Mouse (Mus musculus) liver, embryonic 14.5 days (tissue): Measurements from ENCODE around the gene Ptprr. TPM values are rescaled to one million over a fixed set of nuclear protein-coding genes. Genes with fewer than 3 reads are reported as not detected.

Experiments used
- ATAC-seq: fragments of 200-750 bp; cut with Nextera tagmentation; 2 replicates; pipeline ENCODE4 v1.8.0; 2017; ENCODE audit warnings: moderate number of reproducible peaks, mild to moderate bottlenecking, moderate library complexity; ENCODE audit not compliant: insufficient read depth
- DNase-seq, 3 experiments: peaks; one replicate each; pipeline ENCODE4 v3.0.0-alpha.2; 2012 to 2013; ENCODE audit warnings: low read depth in 3 of 3, low spot score in 3 of 3
- H3K27ac ChIP-seq: fragments of 300-500 bp; sonication (generic); 2 replicates; pipeline ENCODE4 v1.5.1; 2014; ENCODE audit warnings: moderate library complexity, mild to moderate bottlenecking, control low read depth, inconsistent platforms
- H3K27me3 ChIP-seq: fragments of 300-500 bp; sonication (generic); 2 replicates; pipeline ENCODE4 v1.6.1; 2014; ENCODE audit warnings: mild to moderate bottlenecking, low read length, moderate library complexity; ENCODE audit not compliant: control insufficient read depth, insufficient read depth
- H3K36me3 ChIP-seq: fragments of 300-500 bp; sonication (generic); replicated peaks from 2 replicates; pipeline ENCODE4 v1.6.1; 2014; ENCODE audit warnings: low read depth; ENCODE audit not compliant: control insufficient read depth, insufficient read depth
- H3K4me1 ChIP-seq, 2 experiments: fragments of 200-500 bp in 1 of 2; fragments of 300-500 bp in 1 of 2; sonication (generic) in 1 of 2; replicated peaks; 2 replicates each; pipeline ENCODE4 v1.6.1; 2012 to 2014; ENCODE audit warnings: antibody characterized with exemption in 1 of 2, inconsistent platforms in 1 of 2, low read length in 1 of 2; ENCODE audit not compliant: control insufficient read depth in 2 of 2, insufficient read depth in 2 of 2
- H3K4me2 ChIP-seq: fragments of 300-500 bp; sonication (generic); 2 replicates; pipeline ENCODE4 v1.6.1; 2014; ENCODE audit warnings: low read depth, mild to moderate bottlenecking, control low read depth, moderate library complexity
- H3K4me3 ChIP-seq, 2 experiments: fragments of 200-500 bp in 1 of 2; fragments of 300-500 bp in 1 of 2; sonication (generic) in 1 of 2; 2 replicates each; pipeline ENCODE4 v1.5.1; 2012 to 2014; ENCODE audit warnings: low read depth in 2 of 2, low read length in 2 of 2, mild to moderate bottlenecking in 2 of 2, control low read depth in 1 of 2, inconsistent platforms in 1 of 2, moderate library complexity in 1 of 2; ENCODE audit not compliant: insufficient read depth in 1 of 2
- H3K9ac ChIP-seq: fragments of 300-500 bp; sonication (generic); replicated peaks from 2 replicates; pipeline ENCODE4 v1.6.1; 2014; ENCODE audit warnings: mild to moderate bottlenecking, control low read depth, moderate library complexity
- H3K9me3 ChIP-seq: fragments of 300-500 bp; sonication (generic); 2 replicates; pipeline ENCODE4 v1.6.1; 2016; ENCODE audit warnings: low read length, mixed read lengths; ENCODE audit not compliant: control insufficient read depth
- CTCF ChIP-seq: IDR thresholded peaks from 2 replicates; pipeline ENCODE4 v1.5.1; 2016; ENCODE audit warnings: antibody characterized with exemption, low read depth, control low read depth
- EP300 ChIP-seq: IDR thresholded peaks from 2 replicates; pipeline ENCODE4 v1.6.1; 2016; ENCODE audit warnings: antibody characterized with exemption, low read depth
- WGBS: fragments of 180-500 bp; shearing (Covaris S2); extraction: QIAGEN DNeasy Blood & Tissue Kit; methylation state at CpG from one replicate; pipeline ENCODE4 v1.1.7; 2014; ENCODE audit not compliant: insufficient replicate concordance; 5-methylcytosine and 5-hydroxymethylcytosine counted together
- polyA plus RNA-seq, 2 experiments: library from polyadenylated mRNA; depleted of rRNA in 1 of 2; stranded (reverse) in 1 of 2; unstranded in 1 of 2; fragments of >200 nt; fragmentation: Nextera tagmentation in 1 of 2; extraction: Ambion mirVana in 1 of 2; gene quantifications; 2 replicates each; pipeline versions ENCODE4 v1.2.1 to v1.2.3; 2012 to 2014

The Ptprr gene
- polyA plus RNA-seq, 2 experiments: 0.03 to 0.19 TPM

DNA sequence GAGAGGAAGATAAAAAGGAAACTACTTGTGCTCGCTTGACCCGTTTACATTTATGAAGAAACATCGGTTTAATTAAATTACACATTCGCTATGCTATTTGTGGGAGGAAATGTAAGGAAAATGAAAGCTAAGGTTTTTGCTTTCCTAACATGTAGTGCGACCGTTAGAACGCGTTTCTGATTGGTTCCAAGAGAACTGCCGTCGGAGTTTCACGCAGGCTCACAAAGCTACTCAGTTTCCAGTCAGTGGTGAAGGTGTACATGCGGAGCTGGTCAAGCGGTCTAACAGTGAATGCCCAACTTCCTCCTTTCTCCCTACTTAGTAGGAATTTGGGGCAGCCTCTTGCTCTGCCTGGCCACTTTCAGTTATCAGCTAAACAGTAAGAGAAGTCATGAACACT is 78.5 kb downstream of the Ptprr start:
- Histone ChIP-seq H3K9ac (no peak overlapping the region), H3K36me3 (no peaks in the 10 kb centered on the region), H3K4me2 (no peak overlapping the region), H3K4me1 (no peaks in the 10 kb centered on the region), H3K9me3 (no peaks in the 10 kb centered on the region), H3K4me3 (no peak overlapping the region), H3K27ac (no peak overlapping the region), H3K27me3 (no peaks in the 10 kb centered on the region)
- DNase-seq (no peak), ATAC-seq (no peak)
- 74% methylated on average over 13 of the region's 13 CpGs for WGBS
- no peak for TF ChIP-seq CTCF
- no peak for TF ChIP-seq EP300

- Histone ChIP-seq H3K4me1 (no peaks in the 10 kb centered on the region), H3K36me3 (no peaks in the 10 kb centered on the region), H3K4me2 (no peak overlapping the region), H3K27ac (no peak overlapping the region), H3K27me3 (no peaks in the 10 kb centered on the region), H3K9ac (no peak overlapping the region), H3K9me3 (no peaks in the 10 kb centered on the region), H3K4me3 (no peak overlapping the region)
- DNase-seq: no peak
- TF ChIP-seq EP300: no peak
- no peak for TF ChIP-seq CTCF
- ATAC-seq: no peak
- 53% methylated on average over 7 of the region's 7 CpGs for WGBS
These were observed 80.5 kb downstream of the Ptprr start for GRCm38 (mm10) chr10:116098470-116098869.

GRCm38 (mm10) chr10:116108176-116108575 is 90.2 kb downstream of the Ptprr start:
- no peak overlapping the region for H3K9ac ChIP-seq
- H3K4me1 ChIP-seq: no peaks in the 10 kb centered on the region
- DNase-seq (no peak), ATAC-seq (no peak)
- no peaks in the 10 kb centered on the region for H3K36me3 ChIP-seq
- no peak overlapping the region for H3K4me2 ChIP-seq
- no peak overlapping the region for H3K4me3 ChIP-seq
- no peaks in the 10 kb centered on the region for H3K9me3 ChIP-seq
- no peak for TF ChIP-seq EP300
- WGBS: 53% methylated on average over 4 of the region's 4 CpGs
- H3K27ac ChIP-seq: no peak overlapping the region
- no peaks in the 10 kb centered on the region for H3K27me3 ChIP-seq

DNA sequence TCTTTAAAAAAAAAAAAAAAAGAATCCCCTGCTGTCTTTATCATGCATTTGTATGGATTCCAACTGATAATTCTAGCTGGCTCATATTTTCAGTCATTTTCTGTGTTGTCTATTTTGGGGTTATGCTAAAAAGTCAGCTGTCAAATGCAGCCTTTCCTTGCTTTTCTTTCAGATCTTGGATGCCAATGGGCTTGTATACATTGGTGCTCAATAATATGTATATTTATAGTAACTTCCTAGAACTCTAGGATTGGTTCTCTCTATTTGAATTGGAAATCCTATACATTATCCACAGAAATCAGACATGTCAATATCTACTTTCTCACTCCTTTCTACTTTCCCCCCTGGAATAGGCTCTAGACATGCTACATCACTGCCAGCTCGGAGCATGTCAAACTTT is 90.7 kb downstream of the Ptprr start:
- DNase-seq (no peak), ATAC-seq (no peak)
- WGBS: 44% methylated on average over 1 of the region's 1 CpGs
- Histone ChIP-seq H3K4me3 (no peak overlapping the region), H3K4me2 (no peak overlapping the region), H3K9ac (no peak overlapping the region), H3K27ac (no peak overlapping the region), H3K27me3 (no peaks in the 10 kb centered on the region), H3K36me3 (no peaks in the 10 kb centered on the region), H3K4me1 (no peaks in the 10 kb centered on the region), H3K9me3 (no peaks in the 10 kb centered on the region)
- TF ChIP-seq CTCF: no peak
- TF ChIP-seq EP300: no peak

- ATAC-seq (no peak), DNase-seq (no peak)
- no peak overlapping the region for H3K27ac ChIP-seq
- 80% methylated on average over 11 of the region's 11 CpGs for WGBS
- no peaks in the 10 kb centered on the region for H3K9me3 ChIP-seq
- no peaks in the 10 kb centered on the region for H3K27me3 ChIP-seq
- H3K4me3 ChIP-seq: no peak overlapping the region
- no peak for TF ChIP-seq EP300
- no peak for TF ChIP-seq CTCF
- H3K4me2 ChIP-seq: no peak overlapping the region
- H3K36me3 ChIP-seq: no peaks in the 10 kb centered on the region
- H3K4me1 ChIP-seq: 0 out of 4 replicates have a peak, but pooled peaks cover 0 to 2% of the 10 kb centered on the region in 2 experiments
- no peak overlapping the region for H3K9ac ChIP-seq
These were observed 94.9 kb downstream of the Ptprr start for GRCm38 (mm10) chr10:116112868-116113267.
